Mouse (Mus musculus): ENCODE data around the gene Jak3. TPM values are rescaled to one million over a fixed set of nuclear protein-coding genes. Genes with fewer than 3 reads are reported as not detected.
"Not testable (repeated sequence)": the region's sequence is repeated elsewhere in the genome, so short reads cannot be mapped to it uniquely, and the experiment has no call there.

Gene Jak3
- total RNA-seq, 1 experiment from 2014 or later, result 7.1 TPM

GRCm38 (mm10) chr8:71680471-71680870 lies 4.4 kb downstream of the Jak3 start:
- no peak for ATAC-seq (replicated peaks; ENCODE audit: insufficient number of reproducible peaks, low FRiP score, low TSS enrichment, poor library complexity, severe bottlenecking)

GRCm38 (mm10) chr8:71681369-71681915 lies 5.3 kb downstream of the Jak3 start:
- no peak for ATAC-seq (replicated peaks; ENCODE audit: insufficient number of reproducible peaks, low FRiP score, low TSS enrichment, poor library complexity, severe bottlenecking)

- no peak for ATAC-seq (replicated peaks; ENCODE audit: insufficient number of reproducible peaks, low FRiP score, low TSS enrichment, poor library complexity, severe bottlenecking)
These were observed 6.7 kb downstream of the Jak3 start for GRCm38 (mm10) chr8:71682832-71683231.

- ATAC-seq (replicated peaks; ENCODE audit: insufficient number of reproducible peaks, low FRiP score, low TSS enrichment, poor library complexity, severe bottlenecking), result no peak
These were observed 8.6 kb downstream of the Jak3 start for GRCm38 (mm10) chr8:71684701-71685100.

- ATAC-seq (replicated peaks; ENCODE audit: insufficient number of reproducible peaks, low FRiP score, low TSS enrichment, poor library complexity, severe bottlenecking), result no peak
These were observed 9.5 kb downstream of the Jak3 start for GRCm38 (mm10) chr8:71685573-71685972.

- no peak for ATAC-seq (replicated peaks; ENCODE audit: insufficient number of reproducible peaks, low FRiP score, low TSS enrichment, poor library complexity, severe bottlenecking)
These were observed 10.1 kb downstream of the Jak3 start for GRCm38 (mm10) chr8:71686143-71686734.

- no peak for ATAC-seq (replicated peaks; ENCODE audit: insufficient number of reproducible peaks, low FRiP score, low TSS enrichment, poor library complexity, severe bottlenecking)
These were observed 11.5 kb downstream of the Jak3 start for GRCm38 (mm10) chr8:71687616-71688015.

- ATAC-seq (replicated peaks; ENCODE audit: insufficient number of reproducible peaks, low FRiP score, low TSS enrichment, poor library complexity, severe bottlenecking), result no peak
These were observed 12.9 kb downstream of the Jak3 start, which contains the start of gene Insl3 for GRCm38 (mm10) chr8:71689028-71689427. Insl3 (plus strand) TSS chr8:71689214.

GRCm38 (mm10) chr8:71692509-71692908 lies 16.4 kb downstream of the Jak3 start:
- 0 out of 2 replicates have a peak, but pooled peaks have one; percentile 4 for ATAC-seq (replicated peaks; ENCODE audit: insufficient number of reproducible peaks, low FRiP score, low TSS enrichment, poor library complexity, severe bottlenecking)

GRCm38 (mm10) chr8:71693166-71694041 lies 17.3 kb downstream of the Jak3 start:
- no peak for ATAC-seq (replicated peaks; ENCODE audit: insufficient number of reproducible peaks, low FRiP score, low TSS enrichment, poor library complexity, severe bottlenecking)

GRCm38 (mm10) chr8:71695456-71695855 lies 19.4 kb downstream of the Jak3 start:
- not testable (repeated sequence) for ATAC-seq (replicated peaks; ENCODE audit: insufficient number of reproducible peaks, low FRiP score, low TSS enrichment, poor library complexity, severe bottlenecking)

GRCm38 (mm10) chr8:71700493-71701269 lies 24.6 kb downstream of the Jak3 start:
- no peak for ATAC-seq (replicated peaks; ENCODE audit: insufficient number of reproducible peaks, low FRiP score, low TSS enrichment, poor library complexity, severe bottlenecking)

GRCm38 (mm10) chr8:71701414-71702086 lies 25.5 kb downstream of the Jak3 start, which contains the start of gene B3gnt3:
B3gnt3 (minus strand) TSS chr8:71701789.
- peak; percentile 19; the same call in 1 of the 2 replicates for ATAC-seq (replicated peaks; ENCODE audit: insufficient number of reproducible peaks, low FRiP score, low TSS enrichment, poor library complexity, severe bottlenecking)

GRCm38 (mm10) chr8:71702087-71702432 lies 26.0 kb downstream of the Jak3 start:
- peak; percentile 61 for ATAC-seq (replicated peaks; ENCODE audit: insufficient number of reproducible peaks, low FRiP score, low TSS enrichment, poor library complexity, severe bottlenecking)

- ATAC-seq (replicated peaks; ENCODE audit: insufficient number of reproducible peaks, low FRiP score, low TSS enrichment, poor library complexity, severe bottlenecking), result no peak
These were observed 26.8 kb downstream of the Jak3 start for GRCm38 (mm10) chr8:71702923-71703322.

- not testable (repeated sequence) for ATAC-seq (replicated peaks; ENCODE audit: insufficient number of reproducible peaks, low FRiP score, low TSS enrichment, poor library complexity, severe bottlenecking)
These were observed 27.3 kb downstream of the Jak3 start for GRCm38 (mm10) chr8:71703400-71703799.

- peak; percentile 52; the same call in 1 of the 2 replicates for ATAC-seq (replicated peaks; ENCODE audit: insufficient number of reproducible peaks, low FRiP score, low TSS enrichment, poor library complexity, severe bottlenecking)
These were observed 31.8 kb downstream of the Jak3 start for GRCm38 (mm10) chr8:71707874-71708273.

- ATAC-seq (replicated peaks; ENCODE audit: insufficient number of reproducible peaks, low FRiP score, low TSS enrichment, poor library complexity, severe bottlenecking), result no peak
These were observed 33.2 kb downstream of the Jak3 start for GRCm38 (mm10) chr8:71709134-71709799.

Measured in monocyte, adult 5-6 weeks (primary cell).